Mouse (Mus musculus) G1E (cell line): Measurements from ENCODE around the gene Ano2.

Experiments
- CTCF ChIP-seq: IDR thresholded peaks from 2 replicates; pipeline ENCODE4 v1.5.1; 2012; ENCODE audit warnings: low read depth, low read length, inconsistent platforms, mixed read lengths
- GATA1 ChIP-seq: IDR thresholded peaks from 2 replicates; pipeline ENCODE4 v1.6.1; 2012; ENCODE audit warnings: borderline replicate concordance, low read length, inconsistent platforms, mixed read lengths
- GATA2 ChIP-seq: IDR thresholded peaks from 2 replicates; pipeline ENCODE4 v1.6.1; 2012; ENCODE audit warnings: low read depth, low read length, inconsistent platforms, borderline replicate concordance

GRCm38 (mm10) chr6:125924979-125925378 is 234.8 kb downstream of the Ano2 start:
- TF ChIP-seq GATA1 (no peak), GATA2 (no peak), CTCF (no peak)
